Mouse (Mus musculus) spleen, postnatal 0 days (tissue): ENCODE results near the gene Banf2. TPM values are rescaled to one million over a fixed set of nuclear protein-coding genes. Genes with fewer than 3 reads are reported as not detected.

Experiments
- polyA plus RNA-seq: library from polyadenylated mRNA; unstranded; fragments of >200 nt; fragmentation: Nextera tagmentation; extraction: Ambion mirVana; gene quantifications from 2 replicates; pipeline ENCODE4 v1.2.1, GENCODE M21; 2015

Gene Banf2
- not detected in 2 replicates for polyA plus RNA-seq

DNA sequence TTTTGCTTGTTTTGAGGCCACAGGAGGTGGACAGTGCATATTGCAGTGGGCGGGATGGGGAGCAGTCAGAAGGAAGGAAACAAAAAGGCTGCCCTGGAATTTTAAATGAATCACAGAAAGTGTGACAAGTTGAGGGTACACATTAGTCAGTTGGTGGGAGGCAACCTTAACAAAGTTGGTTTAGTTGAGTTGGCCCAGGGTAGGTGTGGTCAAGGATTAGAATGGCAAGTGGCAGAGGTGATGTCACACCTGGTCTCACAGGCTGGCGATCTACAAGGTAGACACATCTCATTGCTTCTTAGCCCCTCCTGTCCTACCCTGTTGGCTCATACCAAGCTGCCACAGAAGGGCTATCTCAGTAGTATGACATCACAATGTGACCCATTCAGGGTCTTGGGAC, at the start of gene Banf2:
Gene Banf2, plus strand, starts transcription at position 396 of the 400 bp plus-strand sequence.

DNA sequence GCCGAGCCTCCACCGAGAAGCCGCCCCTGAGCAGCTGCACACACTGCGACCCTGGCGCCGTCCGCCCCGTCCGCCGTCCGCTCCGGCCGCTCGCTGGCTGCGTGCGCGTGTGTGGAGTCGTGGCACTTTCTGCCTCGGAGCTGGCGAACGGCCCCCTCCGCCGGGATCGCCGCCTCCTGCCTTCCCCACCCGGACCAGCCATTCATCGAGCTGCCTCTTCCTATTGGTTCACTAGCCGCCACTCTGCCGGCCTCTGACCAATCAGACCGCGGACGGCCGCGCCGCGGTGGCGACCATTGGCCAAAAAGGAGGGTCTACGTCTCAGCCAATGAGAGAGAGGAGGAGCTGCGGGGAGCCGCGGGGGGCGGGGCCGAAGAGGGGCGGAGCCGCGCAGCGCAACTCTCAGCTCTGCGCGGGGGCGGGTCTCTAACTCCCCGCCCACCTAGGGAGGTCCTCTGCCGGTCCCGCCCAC, 21.7 kb upstream of the Banf2 start, which contains the start of gene Rrbp1:
Gene Rrbp1, minus strand, starts transcription at position 184 of the 472 bp plus-strand sequence.

Other genes with a start within 250 kb of the Banf2 start
- 0.49 and 0.85 TPM in 2 replicates for gene Bfsp1, start 169.9 kb upstream of the Banf2 start, polyA plus RNA-seq
- gene Dstn, start 117.7 kb upstream of the Banf2 start, polyA plus RNA-seq, result 221 and 246 TPM in 2 replicates
- gene Rrbp1, start 21.8 kb upstream of the Banf2 start, polyA plus RNA-seq, result 40.5 and 51.5 TPM in 2 replicates
- gene Mgme1, start 237.6 kb downstream of the Banf2 start, polyA plus RNA-seq, result 11.5 and 12.3 TPM in 2 replicates
- 76.9 and 86.0 TPM in 2 replicates for gene Snx5, start 237.8 kb downstream of the Banf2 start, polyA plus RNA-seq